Mouse (Mus musculus): ENCODE results near the gene Nubp1. TPM values are rescaled to one million over a fixed set of nuclear protein-coding genes. Genes with fewer than 3 reads are reported as not detected.

Gene Nubp1
- polyA plus RNA-seq, 1 experiment from 2014 or later = 53.3 TPM

DNA sequence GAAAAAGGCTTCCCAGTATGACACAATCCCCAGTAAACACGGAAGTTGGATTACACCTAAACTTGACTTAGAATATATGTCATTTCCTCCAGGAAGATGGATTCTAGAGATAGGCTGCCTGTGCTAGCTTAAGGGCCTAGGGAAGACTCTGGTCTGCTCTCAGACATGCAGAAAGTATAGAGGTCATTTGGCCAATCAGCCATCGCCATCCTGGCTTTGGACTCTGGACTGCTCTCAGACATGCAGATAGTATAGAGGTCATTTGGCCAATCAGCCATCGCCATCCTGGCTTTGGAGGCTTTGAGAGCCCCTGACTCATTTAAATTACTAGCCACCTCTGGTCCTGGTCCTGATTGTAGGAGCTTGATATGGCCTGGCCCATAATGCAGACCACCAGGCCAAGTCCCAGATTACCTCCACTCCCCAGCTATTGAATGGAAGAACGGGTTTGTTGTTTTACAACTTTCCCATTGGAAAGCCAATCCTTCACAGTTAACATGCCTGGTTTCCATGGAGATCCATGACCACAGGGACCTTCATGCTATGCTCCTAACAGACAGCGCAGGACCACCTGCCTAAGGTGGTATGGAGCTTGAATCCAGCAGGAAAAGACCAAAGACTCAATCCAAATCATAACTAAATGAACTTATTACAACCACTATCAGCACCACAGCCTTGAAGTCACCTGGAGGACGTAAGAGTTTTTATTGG, 42.3 kb downstream of the Nubp1 start:
- Histone ChIP-seq H3K9ac (replicated peaks) (no peak overlapping the region), H3K27me3 (no peaks in the 10 kb centered on the region), H3K4me2 (replicated peaks) (no peak overlapping the region), H3K4me1 (replicated peaks) (no peaks in the 10 kb centered on the region), H3K27ac (no peak overlapping the region), H3K36me3 (no peaks in the 10 kb centered on the region), H3K4me3 (replicated peaks) (no peak overlapping the region), H3K9me3 (no peaks in the 10 kb centered on the region)
- ATAC-seq = no peak
- WGBS = 85% methylated on average over 6 of the region's 6 CpGs

GRCm38 (mm10) chr16:10454583-10454974, 42.8 kb downstream of the Nubp1 start:
- no peak overlapping the region for H3K27ac ChIP-seq
- no peak overlapping the region for H3K4me3 ChIP-seq (replicated peaks)
- no peaks in the 10 kb centered on the region for H3K36me3 ChIP-seq
- no peaks in the 10 kb centered on the region for H3K4me1 ChIP-seq (replicated peaks)
- no peaks in the 10 kb centered on the region for H3K9me3 ChIP-seq
- no peak overlapping the region for H3K9ac ChIP-seq (replicated peaks)
- H3K27me3 ChIP-seq = no peaks in the 10 kb centered on the region
- no peak for ATAC-seq
- 71% methylated on average over 3 of the region's 3 CpGs for WGBS
- H3K4me2 ChIP-seq (replicated peaks) = no peak overlapping the region

DNA sequence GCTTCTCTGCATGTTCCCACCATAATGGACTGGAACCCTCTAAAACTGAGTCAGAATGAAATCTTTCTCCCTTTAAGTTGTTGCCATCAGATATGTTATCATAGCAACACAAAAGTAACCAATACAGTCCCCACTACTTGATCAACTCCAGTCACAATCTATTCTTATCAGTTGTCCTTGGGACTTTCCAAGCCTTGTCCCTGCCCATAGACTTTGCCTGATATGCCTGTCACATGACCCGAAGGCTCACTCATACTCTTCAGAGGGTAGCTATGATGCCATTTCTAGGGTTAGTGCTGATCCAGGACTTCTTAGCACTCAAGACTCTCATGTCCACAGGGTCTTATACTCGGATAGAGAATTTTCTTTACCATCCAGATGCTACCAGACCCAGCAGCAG, 48.4 kb downstream of the Nubp1 start:
- 70% methylated on average over 2 of the region's 2 CpGs for WGBS
- Histone ChIP-seq H3K9me3 (no peaks in the 10 kb centered on the region), H3K27me3 (no peaks in the 10 kb centered on the region), H3K4me1 (replicated peaks) (no peaks in the 10 kb centered on the region), H3K9ac (replicated peaks) (no peak overlapping the region), H3K4me2 (replicated peaks) (no peak overlapping the region), H3K36me3 (no peaks in the 10 kb centered on the region), H3K4me3 (replicated peaks) (no peak overlapping the region), H3K27ac (no peak overlapping the region)
- ATAC-seq = no peak

DNA sequence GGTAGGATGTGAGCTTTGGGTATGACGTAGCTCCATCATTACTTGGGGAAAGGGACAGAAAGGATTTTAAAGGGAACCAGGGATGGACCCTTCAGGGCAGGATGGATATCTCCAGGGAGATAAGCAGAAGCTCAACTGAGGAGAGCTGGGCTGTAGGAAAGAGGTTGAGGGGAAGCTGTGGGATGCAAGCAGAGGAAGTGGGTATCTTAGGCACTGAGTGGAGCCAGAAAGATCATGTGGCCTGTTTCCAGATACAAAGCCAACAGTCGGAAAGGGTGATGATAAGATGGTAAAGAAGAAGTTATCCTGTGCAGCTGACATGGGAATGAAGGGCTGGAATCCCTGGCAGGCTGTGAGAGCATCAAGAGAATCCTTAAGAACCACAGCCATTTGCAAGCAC, 49.4 kb downstream of the Nubp1 start:
- ATAC-seq = no peak
- H3K27me3 ChIP-seq = no peaks in the 10 kb centered on the region
- H3K9ac ChIP-seq (replicated peaks) = no peak overlapping the region
- no peak overlapping the region for H3K4me2 ChIP-seq (replicated peaks)
- no peaks in the 10 kb centered on the region for H3K36me3 ChIP-seq
- H3K4me3 ChIP-seq (replicated peaks) = no peak overlapping the region
- no peaks in the 10 kb centered on the region for H3K9me3 ChIP-seq
- H3K4me1 ChIP-seq (replicated peaks) = no peaks in the 10 kb centered on the region
- WGBS = 82% methylated on average over 2 of the region's 2 CpGs
- H3K27ac ChIP-seq = no peak overlapping the region

DNA sequence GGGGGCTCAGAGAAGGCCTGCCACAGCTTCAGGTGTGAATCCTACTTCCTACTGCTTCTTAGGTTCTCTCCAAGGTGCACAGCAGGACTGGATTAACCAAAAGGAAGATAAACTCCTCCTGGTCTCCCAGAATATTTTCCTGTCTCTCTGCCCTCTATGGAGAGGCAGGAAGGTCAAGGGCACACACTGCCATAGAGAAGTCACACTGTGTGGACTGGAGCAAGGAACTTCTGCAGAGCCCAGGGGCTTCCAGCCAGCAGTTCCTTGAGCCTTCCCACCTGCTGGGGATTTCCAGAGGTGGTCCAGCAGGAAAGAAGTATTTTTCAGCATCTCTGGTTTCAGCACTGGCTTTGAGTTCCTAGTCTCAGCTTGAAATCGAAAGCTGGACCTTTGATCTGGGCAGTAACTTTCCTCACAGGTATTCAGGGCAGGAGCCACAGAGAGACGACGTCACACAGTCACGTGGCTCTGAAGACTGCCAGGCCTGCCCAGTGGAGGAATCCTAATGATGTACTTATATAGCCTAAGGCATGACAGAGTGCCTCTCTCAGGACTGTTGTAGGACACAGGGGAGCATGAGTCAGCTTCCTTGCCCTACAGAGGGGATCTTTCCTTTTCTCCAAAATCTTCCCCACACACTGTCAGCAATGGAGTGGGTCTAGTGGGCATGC, 53.4 kb downstream of the Nubp1 start:
- 44% methylated on average over 4 of the region's 4 CpGs for WGBS
- Histone ChIP-seq H3K27ac (no peak overlapping the region), H3K9me3 (no peaks in the 10 kb centered on the region), H3K4me2 (replicated peaks) (no peak overlapping the region), H3K27me3 (no peaks in the 10 kb centered on the region), H3K4me1 (replicated peaks) (no peaks in the 10 kb centered on the region), H3K36me3 (no peaks in the 10 kb centered on the region), H3K9ac (replicated peaks) (no peak overlapping the region), H3K4me3 (replicated peaks) (no peak overlapping the region)
- ATAC-seq = no peak

GRCm38 (mm10) chr16:10467391-10468107, 55.8 kb downstream of the Nubp1 start:
- H3K4me1 ChIP-seq (replicated peaks) = no peaks in the 10 kb centered on the region
- no peak for ATAC-seq
- no peak overlapping the region for H3K9ac ChIP-seq (replicated peaks)
- no peak overlapping the region for H3K27ac ChIP-seq
- no peak overlapping the region for H3K4me2 ChIP-seq (replicated peaks)
- H3K9me3 ChIP-seq = no peaks in the 10 kb centered on the region
- H3K4me3 ChIP-seq (replicated peaks) = no peak overlapping the region
- WGBS = 39% methylated on average over 11 of the region's 11 CpGs
- H3K27me3 ChIP-seq = no peaks in the 10 kb centered on the region
- H3K36me3 ChIP-seq = no peaks in the 10 kb centered on the region

- H3K4me3 ChIP-seq (replicated peaks) = no peak overlapping the region
- H3K9ac ChIP-seq (replicated peaks) = no peak overlapping the region
- WGBS = 50% methylated on average over 1 of the region's 1 CpGs
- H3K36me3 ChIP-seq = no peaks in the 10 kb centered on the region
- ATAC-seq = no peak
- H3K27ac ChIP-seq = no peak overlapping the region
- no peaks in the 10 kb centered on the region for H3K4me1 ChIP-seq (replicated peaks)
- H3K9me3 ChIP-seq = no peaks in the 10 kb centered on the region
- H3K27me3 ChIP-seq = no peaks in the 10 kb centered on the region
- H3K4me2 ChIP-seq (replicated peaks) = no peak overlapping the region
These were observed 56.5 kb downstream of the Nubp1 start for GRCm38 (mm10) chr16:10468201-10468600.

DNA sequence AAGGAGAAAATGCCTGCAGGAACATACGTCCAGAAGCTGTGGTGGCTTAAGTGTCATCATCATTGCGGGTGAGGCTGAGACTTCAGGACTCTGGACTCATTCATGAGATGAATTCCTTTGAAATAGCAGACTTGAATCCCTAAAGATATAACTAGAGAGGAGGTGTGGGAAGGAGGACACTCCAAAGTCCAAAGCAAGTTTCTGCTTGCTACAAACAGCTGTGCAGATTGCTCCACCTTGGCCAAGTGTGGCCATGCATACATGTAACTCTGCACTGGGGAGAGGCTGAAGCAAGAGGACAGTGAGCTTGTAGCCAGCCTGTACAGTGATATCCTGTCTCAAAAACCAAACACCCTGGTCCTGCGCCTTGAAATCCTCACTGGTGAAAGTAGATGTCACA, 60.2 kb downstream of the Nubp1 start:
- no peak overlapping the region for H3K9ac ChIP-seq (replicated peaks)
- WGBS = 93% methylated on average over 3 of the region's 3 CpGs
- H3K36me3 ChIP-seq = no peaks in the 10 kb centered on the region
- ATAC-seq = no peak
- no peak overlapping the region for H3K27ac ChIP-seq
- H3K4me1 ChIP-seq (replicated peaks) = no peaks in the 10 kb centered on the region
- H3K27me3 ChIP-seq = no peaks in the 10 kb centered on the region
- no peaks in the 10 kb centered on the region for H3K9me3 ChIP-seq
- H3K4me2 ChIP-seq (replicated peaks) = no peak overlapping the region
- H3K4me3 ChIP-seq (replicated peaks) = no peak overlapping the region

Other genes starting within 250 kb of the Nubp1 start
- not detected in 2 replicates for gene Rpl39l, start 241.7 kb upstream of the Nubp1 start, polyA plus RNA-seq (2015; fragmentation: Nextera tagmentation; extraction: Ambion mirVana)
- 0.23 and 0.28 TPM in 2 replicates for gene Atf7ip2, start 219.2 kb upstream of the Nubp1 start, polyA plus RNA-seq (2015; fragmentation: Nextera tagmentation; extraction: Ambion mirVana)
- 2.9 and 3.1 TPM in 2 replicates for gene Emp2, start 98.0 kb upstream of the Nubp1 start, polyA plus RNA-seq (2015; fragmentation: Nextera tagmentation; extraction: Ambion mirVana)
- gene Tekt5, start 16.5 kb upstream of the Nubp1 start, polyA plus RNA-seq (2015; fragmentation: Nextera tagmentation; extraction: Ambion mirVana) = 2.1 and 2.9 TPM in 2 replicates
- 42.9 and 44.1 TPM in 2 replicates for gene Tvp23a, start 35.4 kb downstream of the Nubp1 start, polyA plus RNA-seq (2015; fragmentation: Nextera tagmentation; extraction: Ambion mirVana)
- gene Ciita, start 68.1 kb downstream of the Nubp1 start, polyA plus RNA-seq (2015; fragmentation: Nextera tagmentation; extraction: Ambion mirVana) = 0.40 and 0.67 TPM in 2 replicates
- gene Dexi, start 131.1 kb downstream of the Nubp1 start, polyA plus RNA-seq (2015; fragmentation: Nextera tagmentation; extraction: Ambion mirVana) = 14.8 and 18.2 TPM in 2 replicates
- gene Clec16a, start 133.4 kb downstream of the Nubp1 start, polyA plus RNA-seq (2015; fragmentation: Nextera tagmentation; extraction: Ambion mirVana) = 65.7 and 70.2 TPM in 2 replicates

All from midbrain, embryonic 13.5 days (tissue).